Mouse (Mus musculus) lung, adult 2 months (tissue): ENCODE measurements around the gene Ckm.

Experiments used
- CTCF ChIP-seq: fragments of 200-500 bp; IDR thresholded peaks from 2 replicates; pipeline ENCODE4 v1.5.1; 2011; ENCODE audit warnings: mild to moderate bottlenecking, low read length, control low read depth; ENCODE audit not compliant: insufficient read depth
- POLR2A ChIP-seq: fragments of 200-500 bp; IDR thresholded peaks from 2 replicates; pipeline ENCODE4 v1.6.1; 2011; ENCODE audit warnings: low read depth, mild to moderate bottlenecking, control low read depth, low read length, borderline replicate concordance; ENCODE audit errors: extremely low read depth

DNA sequence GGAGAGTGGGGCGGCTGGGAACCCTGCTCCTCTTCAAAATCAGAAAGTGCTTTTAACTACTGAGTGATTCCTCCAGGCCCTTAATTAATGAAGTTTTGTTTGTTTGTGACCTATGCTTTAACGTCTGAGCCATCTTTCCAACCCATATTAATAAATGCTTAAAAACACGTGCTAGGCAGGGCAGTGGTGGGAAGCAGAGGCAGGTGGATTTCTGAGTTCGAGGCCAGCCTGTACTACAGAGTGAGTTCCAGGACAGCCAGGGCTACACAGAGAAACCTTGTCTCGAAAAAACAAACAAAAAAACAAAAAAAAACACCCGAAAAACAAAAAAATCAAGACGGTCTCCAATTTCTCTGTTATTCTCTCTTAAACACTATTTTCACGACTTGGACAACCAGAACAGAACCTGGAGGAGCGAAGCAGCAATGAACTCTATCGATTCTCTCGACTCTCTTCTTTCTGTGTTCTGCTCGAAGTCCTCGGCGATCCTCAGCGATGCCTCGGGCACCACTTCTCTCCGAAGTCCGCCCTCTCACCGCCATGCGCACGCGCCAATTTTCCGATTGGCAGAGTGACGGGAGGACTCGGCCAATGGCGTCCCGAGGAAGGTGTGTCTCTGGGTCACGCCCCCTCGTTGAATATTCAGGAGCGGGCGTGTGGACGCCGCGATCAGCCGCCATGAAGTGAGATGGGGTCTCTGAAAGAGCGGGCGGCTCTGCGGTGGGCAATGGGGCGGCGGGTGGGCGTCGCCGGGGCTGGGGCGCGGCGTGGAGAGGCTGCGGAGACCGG is 23.0 kb upstream of the Ckm start, which contains the start of gene Ercc2:
- TF ChIP-seq CTCF (no peak), POLR2A (0 out of 2 replicates have a peak, but pooled peaks have one; percentile 41)
